Mouse (Mus musculus) heart, embryonic 15.5 days (tissue): ENCODE measurements around the gene C2cd4c. TPM values are rescaled to one million over a fixed set of nuclear protein-coding genes. Genes with fewer than 3 reads are reported as not detected.

ENCODE experiments used
- ATAC-seq: fragments of 200-750 bp; cut with Nextera tagmentation; replicated peaks from 2 replicates; pipeline ENCODE4 v1.8.0; 2017; ENCODE audit warnings: low read depth, moderate TSS enrichment; ENCODE audit not compliant: insufficient number of reproducible peaks, insufficient read depth, low FRiP score
- H3K27ac ChIP-seq: fragments of 300-500 bp; sonication (generic); 2 replicates; pipeline ENCODE4 v1.5.1; 2015; ENCODE audit warnings: mild to moderate bottlenecking, inconsistent platforms
- H3K27me3 ChIP-seq: fragments of 300-500 bp; sonication (generic); 2 replicates; pipeline ENCODE4 v1.6.1; 2015; ENCODE audit warnings: inconsistent platforms
- H3K36me3 ChIP-seq: fragments of 300-500 bp; sonication (generic); 2 replicates; pipeline ENCODE4 v1.6.1; 2015; ENCODE audit warnings: mild to moderate bottlenecking, inconsistent platforms
- H3K4me1 ChIP-seq: fragments of 300-500 bp; sonication (generic); replicated peaks from 2 replicates; pipeline ENCODE4 v1.6.1; 2015; ENCODE audit warnings: inconsistent platforms
- H3K4me2 ChIP-seq: fragments of 300-500 bp; sonication (generic); 2 replicates; pipeline ENCODE4 v1.6.1; 2015; ENCODE audit warnings: inconsistent platforms, mild to moderate bottlenecking, moderate library complexity
- H3K4me3 ChIP-seq: fragments of 300-500 bp; sonication (generic); 2 replicates; pipeline ENCODE4 v1.5.1; 2015; ENCODE audit warnings: mild to moderate bottlenecking, inconsistent platforms
- H3K9ac ChIP-seq: fragments of 300-500 bp; sonication (generic); 2 replicates; pipeline ENCODE4 v1.6.1; 2015; ENCODE audit warnings: mild to moderate bottlenecking, inconsistent platforms
- H3K9me3 ChIP-seq: fragments of 300-500 bp; sonication (generic); replicated peaks from 2 replicates; pipeline ENCODE4 v1.6.1; 2016; ENCODE audit warnings: inconsistent platforms
- WGBS: fragments of 180-500 bp; shearing (Covaris S2); methylation state at CpG from one replicate; pipeline ENCODE4 v1.1.7; 2015; ENCODE audit warnings: mixed read lengths; 5-methylcytosine and 5-hydroxymethylcytosine counted together
- polyA plus RNA-seq: library from polyadenylated mRNA; unstranded; fragments of >200 nt; fragmentation: Nextera tagmentation; extraction: Ambion mirVana; gene quantifications from 2 replicates; pipeline ENCODE4 v1.2.1, GENCODE M21; 2015

C2cd4c gene
- polyA plus RNA-seq, 1 experiment from 2014 or later = not detected

DNA sequence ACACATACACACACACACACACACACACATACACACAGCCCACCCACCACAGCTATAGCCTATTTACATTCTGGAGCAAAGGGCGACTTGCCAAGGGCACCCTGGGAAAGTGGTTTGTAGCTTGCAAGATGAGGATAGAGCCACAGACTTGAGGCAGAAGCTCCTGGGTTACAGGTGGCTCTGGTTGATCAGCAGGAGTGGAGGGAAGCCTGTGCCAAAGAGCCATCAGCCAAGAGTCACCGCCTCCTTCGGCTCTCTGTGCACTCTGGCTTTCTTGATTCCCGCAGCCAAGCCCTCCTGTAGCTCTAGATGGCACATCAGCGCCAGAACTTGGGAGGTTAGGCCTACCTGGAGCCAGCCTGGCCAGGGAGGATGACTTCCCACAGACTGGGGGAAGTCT is 2.5 kb downstream of the C2cd4c start:
- H3K4me2 ChIP-seq = no peak overlapping the region
- no peak overlapping the region for H3K4me3 ChIP-seq
- H3K9me3 ChIP-seq = no peaks in the 10 kb centered on the region
- peaks cover 23% of the 10 kb centered on the region for H3K4me1 ChIP-seq
- WGBS = 36% methylated on average over 5 of the region's 5 CpGs
- H3K36me3 ChIP-seq = no peaks in the 10 kb centered on the region
- no peak overlapping the region for H3K9ac ChIP-seq
- peaks cover 56% of the 10 kb centered on the region for H3K27me3 ChIP-seq
- no peak for ATAC-seq
- H3K27ac ChIP-seq = no peak overlapping the region

DNA sequence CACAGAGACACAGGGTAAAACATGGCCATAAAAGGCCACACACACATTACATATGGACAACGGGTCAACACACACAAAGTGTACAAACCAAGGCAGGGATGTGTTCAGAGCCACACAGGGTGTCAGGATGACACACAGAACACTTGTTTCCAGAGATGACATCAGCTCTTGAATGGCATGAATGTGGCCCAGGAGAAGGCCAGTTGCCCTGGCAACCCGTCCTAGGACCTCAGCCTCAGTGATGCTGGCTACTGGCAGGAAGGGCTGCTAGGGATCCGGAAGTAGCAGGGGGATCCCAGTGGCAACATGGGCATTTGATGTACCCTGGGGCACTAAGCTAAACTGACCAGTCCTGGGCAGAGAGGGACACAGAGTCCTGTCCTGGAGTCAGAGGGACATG is 4.5 kb downstream of the C2cd4c start:
- Histone ChIP-seq H3K4me3 (no peak overlapping the region), H3K9me3 (no peaks in the 10 kb centered on the region), H3K36me3 (no peaks in the 10 kb centered on the region), H3K27ac (no peak overlapping the region), H3K4me2 (no peak overlapping the region), H3K4me1 (peaks cover 23% of the 10 kb centered on the region), H3K9ac (no peak overlapping the region), H3K27me3 (peaks cover 51% of the 10 kb centered on the region)
- WGBS = 68% methylated on average over 3 of the region's 3 CpGs
- ATAC-seq = no peak

DNA sequence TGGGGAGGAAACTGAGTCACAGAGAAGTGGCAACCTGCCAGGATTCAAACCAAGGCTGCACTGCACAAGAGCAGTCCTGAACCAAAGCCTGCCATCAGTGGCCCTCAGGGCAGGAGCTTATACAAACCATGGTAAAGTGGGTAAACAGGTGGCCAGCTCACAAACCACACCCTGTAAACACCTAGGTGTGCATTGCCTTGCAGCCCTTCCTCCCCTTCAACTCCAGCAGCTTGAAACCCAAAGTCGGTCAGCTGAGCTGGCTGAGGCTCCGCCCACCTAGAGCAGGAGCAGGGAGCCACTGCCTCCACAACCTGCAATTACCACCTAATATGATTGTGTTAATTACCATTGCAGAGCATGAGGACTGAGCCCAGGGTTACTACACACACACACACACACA is 5.9 kb downstream of the C2cd4c start:
- Histone ChIP-seq H3K36me3 (no peaks in the 10 kb centered on the region), H3K9ac (no peak overlapping the region), H3K4me1 (peaks cover 13% of the 10 kb centered on the region), H3K9me3 (no peaks in the 10 kb centered on the region), H3K27ac (no peak overlapping the region), H3K27me3 (peaks cover 37% of the 10 kb centered on the region), H3K4me2 (no peak overlapping the region), H3K4me3 (no peak overlapping the region)
- ATAC-seq = no peak
- WGBS = 35% methylated on average over 2 of the region's 2 CpGs

DNA sequence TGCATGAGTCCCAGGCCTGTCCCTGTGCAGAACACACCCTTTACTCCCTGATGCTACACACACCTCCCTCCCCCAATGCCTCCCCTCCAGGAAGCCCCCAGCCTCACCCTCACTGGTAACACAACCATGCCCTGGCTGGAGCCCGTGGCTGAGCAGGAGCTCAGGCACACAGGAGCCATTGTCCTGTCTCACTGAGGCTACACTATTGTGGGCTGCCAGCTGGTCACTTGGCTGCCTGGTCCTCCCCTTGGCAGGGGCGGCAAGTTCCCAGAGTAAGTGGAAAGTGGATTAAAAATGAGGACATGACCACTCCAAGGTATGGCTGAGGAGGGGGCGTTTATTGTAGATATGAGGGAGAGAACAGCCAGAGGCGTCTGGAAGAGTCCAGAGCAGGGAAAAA is 7.3 kb downstream of the C2cd4c start:
- 56% methylated on average over 4 of the region's 4 CpGs for WGBS
- ATAC-seq = 0 out of 2 replicates have a peak, but pooled peaks have one; percentile 15
- no peaks in the 10 kb centered on the region for H3K36me3 ChIP-seq
- no peak overlapping the region for H3K9ac ChIP-seq
- H3K27me3 ChIP-seq = peaks cover 25% of the 10 kb centered on the region
- H3K4me3 ChIP-seq = no peak overlapping the region
- H3K4me2 ChIP-seq = no peak overlapping the region
- H3K4me1 ChIP-seq = no peaks in the 10 kb centered on the region
- no peak overlapping the region for H3K27ac ChIP-seq
- no peaks in the 10 kb centered on the region for H3K9me3 ChIP-seq

DNA sequence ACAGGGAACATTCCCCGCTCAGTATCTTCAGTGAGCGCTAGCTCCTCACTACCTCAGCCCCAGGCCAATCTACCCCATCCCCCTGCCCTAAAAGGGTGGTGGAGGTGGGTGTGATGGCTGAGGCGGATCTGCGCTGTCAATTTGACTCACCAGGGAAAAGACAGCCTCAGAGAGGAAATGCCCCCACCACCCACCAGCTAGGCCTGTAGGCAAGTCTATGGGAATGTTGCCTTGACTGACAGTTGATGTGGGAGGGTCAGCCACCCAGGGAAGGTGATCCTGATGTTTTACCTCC is 15.9 kb downstream of the C2cd4c start:
- Histone ChIP-seq H3K4me1 (no peaks in the 10 kb centered on the region), H3K4me2 (no peak overlapping the region), H3K27ac (no peak overlapping the region), H3K27me3 (peaks cover 22% of the 10 kb centered on the region), H3K4me3 (no peak overlapping the region), H3K9me3 (no peaks in the 10 kb centered on the region), H3K9ac (no peak overlapping the region), H3K36me3 (no peaks in the 10 kb centered on the region)
- ATAC-seq = no peak
- 66% methylated on average over 4 of the region's 4 CpGs for WGBS

DNA sequence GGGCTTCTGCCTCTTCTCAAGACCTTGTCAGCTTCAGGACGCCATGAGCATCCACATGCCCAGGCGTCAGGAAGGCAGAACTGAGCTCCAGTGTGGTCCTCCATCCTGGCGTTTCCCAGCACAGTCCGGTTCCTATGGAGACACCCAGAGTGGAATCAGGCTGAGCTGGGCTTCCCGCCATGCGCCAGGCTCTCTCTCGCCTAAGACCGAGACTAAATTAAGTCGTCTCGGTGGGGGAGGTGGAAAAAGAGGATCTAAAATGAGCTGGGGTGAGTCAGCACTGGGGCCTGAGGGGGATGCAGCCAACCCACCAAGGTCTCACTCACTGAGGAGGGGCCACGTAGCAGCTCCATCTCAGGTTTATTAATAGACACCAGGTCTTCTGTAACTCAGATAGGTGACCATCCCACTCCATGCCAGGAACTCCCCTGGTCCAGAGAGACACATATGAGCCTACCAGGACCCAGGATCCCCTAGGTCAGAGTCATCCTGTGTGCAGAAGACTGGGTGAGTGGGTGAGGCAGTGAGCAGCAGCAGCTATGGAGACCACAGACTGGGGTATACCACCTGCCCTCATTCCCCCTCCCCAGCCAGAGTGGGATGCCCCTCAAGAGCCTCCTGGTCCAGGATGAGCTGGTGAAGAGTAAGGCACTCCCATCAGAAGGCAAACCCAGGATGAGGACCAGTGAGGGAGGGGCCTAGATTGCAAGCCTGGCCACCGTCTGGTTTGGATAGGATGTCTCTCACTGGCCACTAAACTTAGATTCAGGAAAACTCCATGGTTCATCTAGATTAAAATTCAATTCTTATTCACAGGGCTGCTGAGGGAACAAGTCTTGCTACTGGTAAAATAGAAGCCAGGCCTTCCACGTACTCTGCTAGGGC is 16.5 kb downstream of the C2cd4c start:
- no peak for ATAC-seq
- Histone ChIP-seq H3K9ac (no peak overlapping the region), H3K4me3 (no peak overlapping the region), H3K36me3 (no peaks in the 10 kb centered on the region), H3K4me1 (no peaks in the 10 kb centered on the region), H3K4me2 (no peak overlapping the region), H3K9me3 (no peaks in the 10 kb centered on the region), H3K27me3 (peaks cover 22% of the 10 kb centered on the region), H3K27ac (no peak overlapping the region)
- 24% methylated on average over 13 of the region's 13 CpGs for WGBS

DNA sequence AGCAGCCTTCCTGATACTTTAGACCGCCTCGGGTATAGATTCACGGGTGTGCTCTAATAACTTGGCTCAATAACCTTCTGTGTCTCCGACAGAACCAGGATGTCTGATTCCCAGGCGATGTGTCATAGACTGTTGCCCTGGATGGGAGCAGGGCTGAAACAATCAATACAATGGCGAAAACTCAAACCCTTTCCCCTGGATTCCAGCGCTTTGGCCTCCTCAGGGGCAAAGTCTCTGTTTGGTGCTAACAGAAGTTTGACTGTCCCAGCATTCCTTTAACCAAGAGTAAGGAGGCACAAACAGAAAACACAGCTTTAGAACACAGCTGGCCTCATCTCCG is 18.3 kb downstream of the C2cd4c start:
- 50% methylated on average over 8 of the region's 8 CpGs for WGBS

DNA sequence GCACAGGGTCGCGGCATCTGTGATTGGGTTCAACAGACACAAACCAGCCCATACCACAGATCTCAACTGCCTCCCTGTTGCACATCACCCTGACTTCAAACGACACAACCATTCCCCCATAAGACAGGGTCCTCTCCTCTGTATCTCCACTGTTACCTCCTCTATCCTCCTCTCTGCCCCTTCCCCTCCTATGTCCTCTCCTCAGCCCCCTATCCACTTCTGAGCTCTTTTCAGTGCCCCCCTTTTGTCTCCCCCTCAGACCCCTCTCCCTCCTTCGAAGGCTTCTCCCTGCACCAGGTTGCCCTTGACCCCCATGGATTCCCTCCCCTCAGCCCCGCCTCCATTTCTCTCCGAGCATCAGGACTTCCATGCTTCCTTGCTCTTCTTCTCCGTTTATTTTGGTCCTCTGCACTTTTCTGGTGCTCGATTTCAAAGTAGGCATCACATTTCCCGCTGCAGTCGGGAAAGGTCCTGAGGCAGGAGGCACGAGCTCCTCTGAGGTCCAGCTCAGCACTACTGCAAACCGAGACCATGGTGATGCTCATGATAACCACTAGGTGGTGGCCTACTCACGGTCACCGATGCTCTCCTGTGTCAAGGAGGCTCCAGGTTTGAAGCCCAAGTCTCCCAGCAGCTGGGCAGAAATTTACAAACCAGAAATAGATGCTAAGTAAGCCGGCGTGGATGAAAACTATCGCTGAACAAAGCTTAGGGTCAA is 18.8 kb downstream of the C2cd4c start:
- WGBS = 15% methylated on average over 17 of the region's 17 CpGs
- no peak overlapping the region for H3K27ac ChIP-seq
- peaks cover 22% of the 10 kb centered on the region for H3K27me3 ChIP-seq
- peak; percentile 64 for ATAC-seq
- no peaks in the 10 kb centered on the region for H3K9me3 ChIP-seq
- H3K4me2 ChIP-seq = no peak overlapping the region
- H3K4me1 ChIP-seq = no peaks in the 10 kb centered on the region
- no peaks in the 10 kb centered on the region for H3K36me3 ChIP-seq
- no peak overlapping the region for H3K9ac ChIP-seq
- no peak overlapping the region for H3K4me3 ChIP-seq

More for the DNA sequence above, 18.3 kb downstream of the C2cd4c start:
- Histone ChIP-seq H3K4me1 (no peaks in the 10 kb centered on the region), H3K4me3 (no peak overlapping the region), H3K27ac (no peak overlapping the region), H3K4me2 (no peak overlapping the region), H3K9me3 (no peaks in the 10 kb centered on the region), H3K9ac (no peak overlapping the region), H3K27me3 (peaks cover 22% of the 10 kb centered on the region), H3K36me3 (no peaks in the 10 kb centered on the region)
- no peak for ATAC-seq

DNA sequence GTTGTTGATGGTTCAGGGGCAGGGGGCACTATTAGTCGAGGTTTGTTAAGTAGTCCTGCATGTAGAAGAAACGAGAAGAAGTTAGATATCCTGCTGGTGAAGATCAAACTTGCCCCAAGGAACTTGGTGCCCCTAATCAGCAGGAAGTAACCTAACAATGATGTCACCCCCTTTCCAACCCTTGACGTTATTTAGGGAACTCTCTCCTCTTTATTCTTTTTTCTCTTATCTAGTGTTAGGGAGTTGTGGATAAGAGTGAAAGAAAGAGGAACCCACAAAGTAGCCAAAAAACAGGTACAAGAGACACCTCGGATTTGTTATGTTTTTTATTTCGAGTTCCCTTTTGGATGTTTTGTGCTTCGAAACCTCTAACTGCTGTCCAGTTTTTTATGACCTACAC is 19.7 kb downstream of the C2cd4c start:
- ATAC-seq = no peak
- Histone ChIP-seq H3K4me2 (no peak overlapping the region), H3K9me3 (no peaks in the 10 kb centered on the region), H3K36me3 (no peaks in the 10 kb centered on the region), H3K27ac (no peak overlapping the region), H3K9ac (no peak overlapping the region), H3K27me3 (peaks cover 22% of the 10 kb centered on the region), H3K4me1 (no peaks in the 10 kb centered on the region), H3K4me3 (no peak overlapping the region)
- WGBS = 35% methylated on average over 6 of the region's 6 CpGs

DNA sequence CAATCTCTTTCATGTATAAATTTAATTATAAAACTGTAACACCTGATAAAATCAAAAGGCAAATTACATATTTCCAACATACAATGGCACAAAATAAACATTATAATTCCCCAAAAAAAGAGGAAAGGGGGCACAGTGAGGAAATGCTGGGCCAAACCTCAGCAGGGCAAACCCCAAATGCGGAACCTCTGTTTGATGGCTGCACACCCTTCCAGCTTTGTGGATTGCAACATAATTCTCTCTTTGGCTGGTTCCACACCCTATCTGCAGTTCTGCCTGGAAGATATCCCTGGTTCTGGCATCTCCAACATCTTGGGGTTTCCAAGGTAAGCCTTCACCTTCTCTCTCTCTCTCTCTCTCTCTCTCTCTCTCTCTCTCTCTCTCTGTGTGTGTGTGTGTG is 23.1 kb downstream of the C2cd4c start:
- no peaks in the 10 kb centered on the region for H3K4me1 ChIP-seq
- no peaks in the 10 kb centered on the region for H3K36me3 ChIP-seq
- H3K4me2 ChIP-seq = no peak overlapping the region
- no peak for ATAC-seq
- H3K9ac ChIP-seq = no peak overlapping the region
- 69% methylated on average over 1 of the region's 1 CpGs for WGBS
- peaks cover 9% of the 10 kb centered on the region for H3K27me3 ChIP-seq
- H3K27ac ChIP-seq = no peak overlapping the region
- H3K9me3 ChIP-seq = no peaks in the 10 kb centered on the region
- H3K4me3 ChIP-seq = no peak overlapping the region

DNA sequence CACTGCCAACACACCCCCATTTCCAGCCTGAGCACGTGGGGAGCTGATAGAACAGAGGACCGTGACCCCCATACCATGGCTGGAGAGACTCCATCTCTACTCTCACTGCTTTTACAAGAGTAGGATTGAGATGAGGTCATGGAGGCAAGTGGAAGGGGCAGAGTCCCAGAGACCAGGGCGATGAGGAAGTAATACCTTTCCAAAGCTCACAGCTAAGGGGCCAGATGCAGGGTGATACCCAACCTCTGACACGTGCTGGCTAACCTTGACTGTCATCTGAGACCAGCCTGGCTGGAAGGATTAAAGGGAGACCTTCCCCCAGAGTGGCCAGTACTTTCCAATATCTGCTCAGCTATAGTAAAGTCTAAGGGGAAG is 26.1 kb downstream of the C2cd4c start:
- no peak overlapping the region for H3K27ac ChIP-seq
- no peak for ATAC-seq
- no peak overlapping the region for H3K4me2 ChIP-seq
- no peaks in the 10 kb centered on the region for H3K27me3 ChIP-seq
- no peaks in the 10 kb centered on the region for H3K9me3 ChIP-seq
- no peak overlapping the region for H3K4me3 ChIP-seq
- 57% methylated on average over 4 of the region's 4 CpGs for WGBS
- H3K4me1 ChIP-seq = no peaks in the 10 kb centered on the region
- H3K9ac ChIP-seq = no peak overlapping the region
- H3K36me3 ChIP-seq = no peaks in the 10 kb centered on the region
